Mouse (Mus musculus): ENCODE measurements at regions not wholly inside any gene's neighbourhood (a gene's known extent, or its start where the extent isn't known, plus 50 kb on each side); places are given as distances from the start of the nearest gene placed in this dataset.

DNA sequence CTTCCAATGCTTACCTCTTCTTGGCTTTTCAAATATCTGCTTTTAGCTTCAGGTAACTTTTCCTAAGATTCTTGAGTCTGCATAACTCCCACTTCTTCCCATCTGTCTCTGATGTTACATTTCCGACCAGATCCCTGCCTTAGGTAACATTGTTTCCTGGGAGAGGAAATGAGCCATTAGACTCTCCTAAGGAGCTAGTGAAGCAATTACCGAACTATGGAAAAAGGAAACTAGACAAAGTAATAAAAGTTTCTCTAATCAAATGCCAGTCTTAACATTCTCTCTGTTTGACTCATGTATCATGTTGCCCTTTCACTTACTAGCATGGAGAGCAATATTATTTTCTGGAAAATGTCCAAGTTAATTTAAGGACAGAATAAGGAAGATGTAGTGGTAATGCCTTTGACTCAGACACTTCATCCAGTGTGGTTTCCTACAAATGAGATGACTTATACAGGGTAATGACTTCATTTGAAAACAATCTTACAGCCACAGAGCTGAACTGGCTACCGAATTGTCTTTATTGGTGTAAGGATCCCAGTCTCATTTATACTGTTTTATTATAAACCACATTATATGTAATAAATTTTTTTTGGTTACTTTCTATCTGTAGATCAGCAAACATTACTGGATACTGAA lies 263.8 kb upstream of the Fam84a start:
- DNase-seq: no peak

DNA sequence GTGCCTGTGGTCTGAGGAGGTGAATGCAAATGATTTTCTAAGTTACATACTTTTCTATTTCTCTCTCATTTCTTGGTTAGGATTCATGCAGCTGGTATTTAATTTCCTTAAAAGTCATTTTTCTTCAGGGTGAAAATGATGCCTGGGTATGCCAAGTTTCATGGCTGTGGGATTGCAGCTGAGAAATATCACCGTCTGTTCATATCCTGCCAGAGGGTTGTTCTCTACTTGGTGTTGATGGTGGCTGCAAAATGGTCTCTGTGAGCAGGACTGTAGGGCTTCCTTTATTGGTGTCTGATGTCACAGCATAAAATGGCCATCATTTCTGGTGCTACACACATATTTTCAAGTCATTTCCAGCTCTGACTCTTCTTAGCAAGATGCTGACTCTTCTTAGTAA lies 259.2 kb upstream of the Fam84a start:
- DNase-seq: no peak

GRCm38 (mm10) chr12:14405796-14406195 lies 253.9 kb upstream of the Fam84a start:
- no peak for DNase-seq

GRCm38 (mm10) chr12:14376211-14376610 lies 224.4 kb upstream of the Fam84a start:
- no peak for DNase-seq

- no peak for DNase-seq
Observed at GRCm38 (mm10) chr12:14338244-14338799, 186.5 kb upstream of the Fam84a start.

GRCm38 (mm10) chr12:14337813-14338212 lies 186.0 kb upstream of the Fam84a start:
- no peak for DNase-seq

- DNase-seq: no peak
Observed at GRCm38 (mm10) chr12:14318693-14319092, 166.8 kb upstream of the Fam84a start.

DNA sequence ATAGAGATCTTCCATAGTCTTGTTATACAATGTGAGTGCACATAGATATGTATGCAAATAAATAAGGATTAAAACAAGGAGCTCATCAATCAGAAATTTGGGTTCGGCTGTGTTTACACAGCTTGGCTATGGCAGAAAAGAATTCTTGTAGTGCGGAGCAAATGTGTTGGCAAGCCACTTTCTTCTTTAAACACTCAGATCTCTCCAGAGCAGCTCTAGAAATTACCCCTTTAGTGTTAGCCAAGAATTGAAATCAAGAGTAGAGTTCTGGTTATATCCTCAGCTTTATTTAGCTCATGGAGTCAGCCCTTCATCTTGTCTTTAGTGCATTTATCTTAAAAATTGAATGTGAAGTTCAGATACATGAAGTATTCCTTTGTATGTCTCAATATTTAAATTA lies 164.5 kb upstream of the Fam84a start:
- DNase-seq: no peak

DNA sequence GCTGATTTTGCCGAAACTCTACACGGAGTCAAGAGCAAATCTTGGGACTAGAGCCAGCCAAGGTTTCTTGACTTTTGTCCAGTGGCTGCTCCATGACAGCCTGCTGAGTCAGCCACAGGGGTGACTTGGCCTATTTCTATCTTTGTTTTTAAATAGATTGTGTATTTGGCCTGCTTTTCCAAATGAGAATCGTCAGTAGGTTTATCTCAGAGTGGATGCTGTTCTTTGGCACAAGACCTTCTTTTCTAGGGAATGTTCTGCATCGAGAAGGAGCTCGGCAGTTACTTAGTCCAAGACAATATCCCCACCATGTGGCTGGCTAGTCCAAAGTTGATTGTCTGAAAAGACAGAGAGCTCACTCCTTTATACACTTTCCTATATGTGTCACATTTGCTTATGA lies 163.9 kb upstream of the Fam84a start:
- DNase-seq: peak; percentile 5

GRCm38 (mm10) chr12:14302366-14302930 lies 150.6 kb upstream of the Fam84a start:
- no peak for DNase-seq

DNA sequence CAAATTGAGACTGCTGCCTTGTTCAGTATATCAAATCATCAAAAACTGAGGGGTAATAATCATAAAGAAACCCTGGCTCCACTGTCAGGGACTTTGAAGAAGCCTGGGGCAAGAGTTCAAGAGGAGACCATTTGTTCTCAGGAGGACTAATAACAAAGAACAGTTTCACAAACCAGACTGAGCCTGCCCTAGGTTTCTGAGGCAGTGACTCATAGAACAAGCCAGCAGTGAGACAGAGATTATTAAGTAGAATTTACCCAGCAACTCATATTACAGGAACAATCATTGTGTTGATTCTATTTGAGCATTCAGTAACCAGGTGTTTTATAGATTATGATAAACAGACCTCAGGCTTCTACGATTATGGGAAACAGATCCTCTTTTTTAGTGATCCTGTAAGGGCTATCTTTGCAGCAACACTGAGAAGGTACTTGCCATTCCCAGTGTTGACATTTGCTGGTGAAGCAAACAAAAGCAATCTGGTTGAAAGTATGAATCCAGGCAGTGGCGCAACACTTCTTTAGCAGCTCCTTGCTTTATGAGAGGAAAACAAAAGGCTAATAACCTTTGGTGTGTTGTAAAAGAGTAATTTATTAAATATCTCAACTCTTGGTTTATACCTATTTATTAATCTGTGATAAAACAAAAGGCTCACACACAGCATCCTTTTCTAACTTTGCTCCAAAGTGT lies 150.0 kb upstream of the Fam84a start:
- no peak for DNase-seq

DNA sequence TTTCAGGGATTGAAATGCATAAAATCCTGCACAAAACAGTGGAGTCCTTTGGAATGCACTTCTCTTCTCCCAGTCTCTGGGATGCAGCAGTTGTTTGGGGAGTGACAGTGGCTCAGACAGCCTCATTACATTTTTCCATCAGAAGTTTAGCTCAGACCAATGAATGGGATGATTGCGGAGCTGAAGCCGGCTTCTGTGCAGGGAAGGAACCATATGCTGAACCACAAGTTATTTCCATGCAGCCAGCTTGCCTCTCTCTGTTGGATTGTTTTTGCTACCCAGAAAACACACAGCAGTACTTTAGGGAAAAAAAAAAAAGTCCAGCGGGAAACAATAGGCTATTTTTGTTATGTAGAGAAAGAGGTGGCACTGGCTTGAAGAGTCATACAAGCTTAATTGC lies 140.2 kb upstream of the Fam84a start:
- no peak for DNase-seq

DNA sequence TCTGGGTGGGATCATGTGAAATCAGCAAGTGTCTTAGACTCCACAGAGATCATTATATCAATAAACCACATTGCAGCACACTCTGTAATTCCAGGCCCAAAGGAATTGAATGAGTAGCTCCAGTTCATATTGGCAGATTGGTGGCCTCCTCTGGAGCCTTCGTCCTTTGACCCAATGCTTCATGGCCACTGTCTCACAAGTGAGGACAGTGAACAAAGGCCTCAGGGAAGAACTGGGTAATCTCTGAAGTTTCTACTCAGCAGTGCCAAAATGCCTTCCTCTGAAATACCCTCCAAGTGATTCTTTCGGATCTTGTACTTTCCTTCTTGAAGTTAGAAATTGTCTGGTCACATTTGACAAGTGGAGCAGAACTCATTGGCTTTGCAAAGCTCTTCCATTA lies 135.8 kb upstream of the Fam84a start:
- no peak for DNase-seq

GRCm38 (mm10) chr12:14286676-14287075 lies 134.8 kb upstream of the Fam84a start:
- no peak for DNase-seq

GRCm38 (mm10) chr12:14285870-14286535 lies 134.1 kb upstream of the Fam84a start:
- no peak for DNase-seq

DNA sequence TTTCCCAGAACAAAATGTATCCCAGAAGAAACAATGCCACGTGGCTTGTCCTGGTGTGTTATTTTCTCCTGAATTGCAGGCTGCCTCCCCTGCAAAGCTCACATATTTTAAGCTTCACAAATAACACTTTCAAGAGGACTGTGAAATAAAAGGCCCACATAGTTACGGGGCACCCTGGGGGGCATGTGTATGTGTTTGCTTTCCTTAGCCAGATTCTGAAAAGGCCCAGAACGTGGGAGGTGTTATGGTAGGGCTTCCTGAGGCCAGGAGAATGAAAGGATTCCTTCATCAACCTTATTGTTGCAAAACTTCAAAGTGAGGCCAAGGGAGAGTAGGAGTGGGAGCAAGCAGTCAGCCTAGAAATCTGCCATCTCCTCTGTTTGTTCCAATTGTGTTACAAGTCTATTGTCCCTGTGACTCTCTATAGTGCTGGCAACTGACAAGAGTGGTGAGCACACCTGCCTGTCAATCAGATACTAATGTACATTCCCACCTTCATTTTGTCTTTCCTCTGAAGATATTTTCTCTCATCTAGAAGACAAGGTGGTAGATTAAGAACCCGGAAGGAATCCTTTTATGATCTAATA lies 131.3 kb upstream of the Fam84a start:
- DNase-seq: no peak

GRCm38 (mm10) chr12:14275265-14275664 lies 123.4 kb upstream of the Fam84a start:
- DNase-seq: no peak

DNA sequence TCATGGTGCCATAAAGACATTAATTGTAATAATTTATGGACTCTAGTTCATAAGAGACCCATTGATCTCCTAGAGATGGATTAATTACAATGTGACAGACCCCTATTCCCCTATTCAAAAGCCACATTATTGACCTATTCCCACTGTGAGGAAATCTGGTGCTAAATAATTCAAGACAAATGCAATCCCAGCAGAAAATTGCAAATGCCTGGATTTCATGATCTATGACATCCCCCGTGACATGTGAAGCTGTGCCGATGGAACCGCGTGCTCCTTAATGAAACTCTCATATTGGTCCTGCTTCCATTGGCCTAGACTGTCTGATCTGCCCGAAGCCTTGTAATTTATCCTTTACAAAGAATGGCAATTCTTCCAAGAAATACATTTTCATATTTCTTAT lies 122.9 kb upstream of the Fam84a start:
- DNase-seq: no peak

DNA sequence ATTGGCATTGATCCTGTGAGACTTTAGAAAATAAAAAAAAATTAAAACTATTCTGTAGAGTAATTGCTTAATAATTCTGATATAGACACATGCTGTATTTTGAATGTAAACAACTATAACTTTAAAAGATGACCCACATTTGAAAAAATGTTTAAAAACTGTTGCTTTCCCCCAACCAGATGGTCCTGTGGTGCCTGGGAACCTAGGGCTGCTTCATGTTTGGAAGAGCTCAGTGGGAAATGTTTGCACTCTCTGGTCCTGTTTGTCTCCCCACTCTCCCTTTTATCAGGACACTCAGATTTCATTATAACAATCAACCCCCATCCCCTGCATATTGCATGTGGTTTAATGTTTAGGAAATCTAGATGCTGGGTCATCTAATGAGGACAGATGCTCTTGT lies 119.4 kb upstream of the Fam84a start:
- no peak for DNase-seq

DNA sequence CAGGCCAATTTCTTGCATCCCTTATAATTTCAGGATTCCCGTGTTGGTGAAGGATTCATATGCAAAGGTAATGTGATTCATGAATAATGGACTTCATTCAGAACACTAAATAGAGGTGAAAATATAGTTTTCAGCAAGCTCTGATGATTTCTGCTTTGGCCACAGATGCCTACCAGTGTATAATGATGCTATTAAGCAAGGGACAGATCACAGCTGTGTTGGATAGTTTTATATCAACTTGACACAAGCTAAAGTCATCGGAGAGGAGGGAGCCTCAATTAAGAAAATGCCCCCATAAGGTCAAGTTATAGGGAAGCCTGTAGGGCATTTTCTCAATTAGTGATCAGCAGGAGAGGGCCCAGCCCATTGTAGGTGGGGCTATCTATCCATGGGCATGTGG lies 109.2 kb upstream of the Fam84a start:
- no peak for DNase-seq

GRCm38 (mm10) chr12:14260288-14260687 lies 108.4 kb upstream of the Fam84a start:
- no peak for DNase-seq

DNA sequence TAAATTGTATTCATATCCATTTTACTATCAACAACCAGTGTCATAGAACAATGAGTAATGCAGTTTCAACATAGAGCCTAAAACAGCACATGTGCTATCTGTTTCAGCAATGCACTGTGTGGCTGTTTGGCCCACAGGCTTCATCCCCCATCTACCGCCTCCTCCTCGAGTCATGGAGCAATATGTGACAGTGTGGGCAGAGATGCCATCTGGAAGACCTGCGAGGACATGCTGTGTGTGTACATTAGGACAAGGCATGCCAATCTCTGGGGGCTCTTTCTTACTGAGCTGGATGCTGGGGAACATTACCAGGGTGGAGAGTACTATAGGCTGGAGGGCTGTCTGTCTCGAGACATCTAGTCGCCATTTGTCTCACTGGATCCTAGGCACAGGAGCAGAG lies 101.5 kb upstream of the Fam84a start:
- no peak for DNase-seq

DNA sequence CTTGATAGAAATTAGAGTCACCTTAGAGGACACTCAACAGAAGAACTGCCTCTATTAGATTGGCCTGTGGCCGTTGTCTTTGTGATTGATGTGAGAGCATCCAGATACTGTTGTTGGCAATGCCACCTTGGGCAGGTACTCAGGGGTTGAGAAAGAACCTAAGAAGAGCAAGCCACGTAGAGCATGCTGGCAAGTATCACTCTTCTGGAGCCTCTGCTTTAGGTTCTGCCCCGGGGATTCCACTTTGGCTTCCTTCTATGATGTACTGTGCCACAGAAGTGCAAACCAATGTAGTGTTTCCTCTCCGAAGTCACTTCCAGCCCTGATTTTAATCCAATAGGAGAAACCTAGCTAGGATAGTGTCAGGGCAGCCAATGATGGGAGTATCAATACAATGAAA lies 98.3 kb upstream of the Fam84a start:
- DNase-seq: no peak
